Mouse (Mus musculus) erythroblast, embryonic 14.5 days (primary cell): Measurements from ENCODE around the gene Zfp451.

Experiments used
- GATA1 ChIP-seq: IDR thresholded peaks from 2 replicates; pipeline ENCODE4 v1.6.1; 2012; ENCODE audit warnings: low read length, inconsistent platforms, mixed read lengths
- TAL1 ChIP-seq: IDR thresholded peaks from 3 replicates; pipeline ENCODE4 v1.6.1; 2012; ENCODE audit warnings: low read length, inconsistent platforms, mixed read lengths

GRCm38 (mm10) chr1:33803323-33803722 is 11.1 kb downstream of the Zfp451 start:
- TF ChIP-seq TAL1 (no peak), GATA1 (no peak)
